Mouse (Mus musculus): Measurements from ENCODE around the gene Crtc3. TPM values are rescaled to one million over a fixed set of nuclear protein-coding genes. Genes with fewer than 3 reads are reported as not detected.

Crtc3 gene
- total RNA-seq, 2 experiments from 2014 or later: 20.5 to 24.9 TPM

DNA sequence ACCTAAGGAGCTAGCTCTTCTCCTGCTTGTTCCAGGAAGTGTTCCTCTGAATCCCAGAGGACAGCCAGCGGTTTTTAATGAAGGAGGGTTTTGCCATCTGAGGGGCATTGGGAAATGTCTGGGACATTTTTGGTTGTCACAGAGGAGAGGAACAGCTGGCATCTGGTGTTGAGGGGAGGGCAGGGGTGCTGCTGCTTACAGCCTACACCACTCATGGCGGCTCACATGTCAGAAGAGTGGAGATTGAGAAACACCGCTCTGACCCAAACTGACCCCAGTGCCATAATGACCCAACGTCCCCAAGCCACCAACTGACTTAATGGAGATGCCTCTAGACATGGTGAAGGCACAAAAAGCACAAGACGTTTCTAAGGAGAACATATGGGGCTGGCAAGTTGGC, 126.7 kb downstream of the Crtc3 start:
- no peak for DNase-seq (ENCODE audit: low spot score in 2 of 2)

DNA sequence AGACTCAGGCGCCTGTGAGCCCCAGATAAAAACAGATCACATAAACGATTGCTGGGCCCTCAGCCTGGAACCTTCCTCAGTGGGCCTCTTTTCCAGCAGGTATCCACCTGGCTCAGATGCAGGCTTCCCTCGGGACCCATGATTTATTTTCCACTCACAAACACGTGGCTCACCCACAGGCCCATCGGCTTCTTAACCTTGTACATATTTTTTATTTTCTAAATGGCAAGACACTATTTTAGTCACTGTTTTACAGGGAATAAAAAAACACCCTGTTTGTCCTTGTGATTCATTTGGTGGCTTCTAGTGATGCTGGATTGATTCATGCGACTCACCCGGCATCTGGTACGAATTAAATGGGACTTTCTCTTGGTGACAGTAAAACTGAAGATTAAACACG, 127.4 kb downstream of the Crtc3 start:
- peak in 1 of 2 experiments; percentile 34 for DNase-seq (ENCODE audit: low spot score in 2 of 2)

DNA sequence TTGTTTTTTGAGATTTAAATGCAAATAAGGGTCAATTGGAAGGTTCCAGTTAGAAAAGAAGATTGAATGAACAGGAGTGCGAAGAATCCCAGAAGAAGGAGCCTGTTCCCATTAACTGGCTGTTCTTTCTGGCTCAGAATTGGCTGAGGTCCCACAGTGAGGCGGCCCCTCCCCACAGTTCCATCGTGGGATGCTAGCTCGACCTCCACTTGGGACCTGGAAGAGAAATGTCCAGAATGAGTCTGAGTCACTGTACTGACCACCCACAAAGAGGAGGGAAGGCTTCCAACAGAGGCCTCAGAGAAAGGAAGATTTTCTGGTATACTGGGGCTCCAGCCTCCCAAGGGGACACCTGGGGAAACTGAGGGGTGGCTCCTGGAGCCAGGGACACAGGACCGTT, 130.1 kb downstream of the Crtc3 start:
- no peak for DNase-seq (ENCODE audit: low spot score in 2 of 2)

DNA sequence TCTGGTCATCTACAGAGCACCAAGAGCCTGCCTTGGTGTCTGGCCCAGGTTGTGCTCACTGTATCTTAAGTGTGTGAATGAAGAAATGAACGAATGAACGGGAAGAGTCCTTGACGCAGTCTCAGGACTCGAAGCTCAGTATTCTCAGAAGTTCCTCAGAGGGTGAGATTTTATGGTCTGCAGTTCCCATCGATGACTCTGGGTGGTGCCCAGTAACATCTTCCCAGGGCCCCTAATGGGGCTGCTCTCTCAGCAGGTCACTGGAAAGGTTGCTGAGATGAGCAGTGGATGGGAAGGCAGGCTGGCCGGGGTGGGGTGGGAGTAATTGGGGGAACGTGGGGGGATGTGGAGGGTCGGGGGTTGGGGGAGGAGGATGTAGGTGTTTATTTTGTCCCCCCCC, 130.6 kb downstream of the Crtc3 start:
- no peak for DNase-seq (ENCODE audit: low spot score in 2 of 2)

DNA sequence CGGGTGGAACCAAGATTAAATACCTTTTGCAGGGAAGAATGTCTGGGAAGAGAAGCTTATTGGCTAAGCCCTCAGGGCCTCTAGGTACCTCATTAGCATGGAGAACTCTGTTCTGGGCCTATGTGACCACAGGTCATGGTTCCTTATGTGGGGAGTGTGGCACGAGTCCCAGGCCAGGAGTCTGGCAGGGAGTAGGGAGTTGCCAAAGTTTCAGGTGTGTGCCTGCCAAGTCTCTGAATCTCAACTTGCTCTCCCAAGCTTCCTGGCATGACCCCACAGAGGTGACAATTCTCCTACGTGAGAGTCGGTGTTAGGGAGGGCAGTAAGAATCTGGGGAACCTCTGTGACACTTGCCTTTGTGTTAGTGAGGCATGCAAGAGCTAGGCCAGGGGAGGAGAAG, 131.5 kb downstream of the Crtc3 start:
- no peak for DNase-seq (ENCODE audit: low spot score in 2 of 2)

DNA sequence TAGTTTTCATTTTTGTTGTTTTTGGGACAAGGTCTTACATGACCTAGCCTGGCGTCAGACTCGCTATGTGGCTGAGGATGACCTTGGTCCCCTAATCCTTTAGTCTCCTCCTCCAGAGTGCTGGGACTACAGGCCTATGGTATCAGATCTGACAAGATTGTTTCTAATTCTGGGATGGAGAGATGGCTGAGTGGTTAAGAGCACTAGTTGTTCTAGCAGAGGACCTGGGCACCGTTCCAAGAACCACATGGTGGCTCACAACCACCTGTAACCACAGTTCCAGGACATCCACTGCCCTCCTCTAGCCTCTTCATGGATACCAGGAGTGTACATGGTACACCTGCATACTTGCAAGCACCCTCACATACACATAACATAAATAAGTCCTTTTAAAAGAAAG, 132.5 kb downstream of the Crtc3 start:
- DNase-seq (ENCODE audit: low spot score in 2 of 2): no peak

DNA sequence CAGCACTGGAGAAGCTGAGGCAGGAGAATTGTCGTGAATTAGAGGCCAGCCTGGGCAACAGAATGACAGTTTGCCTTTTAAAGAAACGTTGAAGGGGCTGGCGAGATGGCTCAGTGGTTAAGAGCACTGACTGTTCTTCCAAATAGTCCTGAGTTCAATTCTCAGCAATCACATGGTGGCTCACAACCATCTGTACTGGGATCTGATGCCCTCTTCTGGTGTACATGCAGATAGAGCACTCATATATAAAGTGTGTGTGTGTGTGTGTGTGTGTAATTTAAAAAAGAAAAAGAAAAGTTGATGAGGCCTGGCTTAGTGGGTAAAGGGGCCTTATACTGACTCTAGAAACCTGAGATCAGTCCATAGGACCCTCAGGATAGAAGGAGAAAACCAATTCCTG, 133.5 kb downstream of the Crtc3 start:
- no peak for DNase-seq (ENCODE audit: low spot score in 2 of 2)

DNA sequence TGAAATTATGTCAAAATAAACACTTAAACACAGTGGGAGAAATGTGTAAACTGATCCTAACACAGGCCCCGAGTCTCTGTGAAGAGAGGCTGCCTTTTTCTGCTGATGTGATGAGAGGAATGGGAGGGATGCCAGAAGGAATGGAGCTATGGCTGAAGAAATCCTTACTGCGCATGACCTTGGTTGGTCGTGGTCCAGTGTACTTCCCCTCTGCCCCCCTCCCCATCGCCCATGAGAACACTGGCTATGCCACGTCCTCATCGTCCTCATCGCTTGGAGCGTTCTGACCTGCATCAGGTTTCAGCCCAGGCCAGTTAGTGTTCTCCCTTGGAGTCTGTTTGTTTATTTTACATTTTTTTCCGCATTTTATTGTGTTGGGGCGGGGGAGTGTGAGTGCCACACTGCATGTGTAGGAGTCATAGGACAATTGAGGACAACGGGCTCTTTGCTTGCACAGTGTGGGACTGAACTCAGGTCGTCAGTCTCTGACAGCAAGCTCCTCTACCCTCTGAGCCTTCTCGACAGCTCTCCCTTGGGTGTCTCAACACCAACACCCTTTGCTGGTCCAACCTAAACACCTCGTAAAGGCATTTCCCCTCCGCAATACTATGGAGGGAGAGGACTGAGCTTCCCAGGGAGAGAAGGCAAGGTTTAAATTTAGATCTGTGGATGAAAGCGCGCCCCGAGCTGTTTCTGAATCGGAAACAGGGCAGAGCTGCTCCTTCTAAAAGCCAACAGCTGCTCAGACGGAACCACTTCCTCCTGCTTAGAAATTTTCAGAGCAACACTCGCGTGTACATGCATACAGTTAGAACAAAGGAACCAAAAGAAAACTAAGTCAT, 134.3 kb downstream of the Crtc3 start:
- DNase-seq (ENCODE audit: low spot score in 2 of 2): no peak

DNA sequence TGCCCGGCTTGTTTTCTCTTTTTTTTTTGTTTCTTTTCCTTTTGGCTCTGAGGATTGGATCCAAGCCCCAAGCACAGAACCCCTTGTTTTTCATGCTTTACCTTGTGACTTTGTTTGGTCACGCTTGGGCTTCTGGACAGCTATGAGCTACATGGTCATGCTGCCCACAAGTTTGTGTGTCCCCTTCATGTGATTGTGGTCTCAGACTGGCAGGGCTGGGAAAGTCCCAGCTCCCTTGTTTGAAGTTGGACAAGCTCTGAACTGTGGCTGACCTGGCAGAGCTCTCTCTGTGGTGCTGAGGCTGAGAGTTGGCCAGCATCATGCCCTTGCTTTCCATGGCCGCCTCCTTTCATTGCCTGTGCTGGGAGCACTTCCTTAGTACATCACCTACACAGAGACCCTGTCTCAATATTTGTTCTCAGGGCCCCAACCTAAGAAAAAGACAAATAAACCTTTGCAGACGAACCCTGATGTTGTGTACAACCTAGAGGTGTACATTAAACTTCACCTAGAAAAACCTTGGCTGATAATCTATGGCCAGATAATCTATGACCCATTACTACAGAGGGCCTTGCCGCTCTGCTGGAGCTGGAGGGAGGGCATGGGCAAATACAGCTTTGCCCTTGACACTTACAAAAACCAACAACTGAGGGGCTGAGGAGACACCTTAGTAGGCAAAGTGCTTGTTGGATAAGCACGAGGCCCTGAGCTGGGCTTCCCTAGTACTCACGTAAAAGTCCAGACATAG, 140.0 kb downstream of the Crtc3 start:
- no peak for DNase-seq (ENCODE audit: low spot score in 2 of 2)

DNA sequence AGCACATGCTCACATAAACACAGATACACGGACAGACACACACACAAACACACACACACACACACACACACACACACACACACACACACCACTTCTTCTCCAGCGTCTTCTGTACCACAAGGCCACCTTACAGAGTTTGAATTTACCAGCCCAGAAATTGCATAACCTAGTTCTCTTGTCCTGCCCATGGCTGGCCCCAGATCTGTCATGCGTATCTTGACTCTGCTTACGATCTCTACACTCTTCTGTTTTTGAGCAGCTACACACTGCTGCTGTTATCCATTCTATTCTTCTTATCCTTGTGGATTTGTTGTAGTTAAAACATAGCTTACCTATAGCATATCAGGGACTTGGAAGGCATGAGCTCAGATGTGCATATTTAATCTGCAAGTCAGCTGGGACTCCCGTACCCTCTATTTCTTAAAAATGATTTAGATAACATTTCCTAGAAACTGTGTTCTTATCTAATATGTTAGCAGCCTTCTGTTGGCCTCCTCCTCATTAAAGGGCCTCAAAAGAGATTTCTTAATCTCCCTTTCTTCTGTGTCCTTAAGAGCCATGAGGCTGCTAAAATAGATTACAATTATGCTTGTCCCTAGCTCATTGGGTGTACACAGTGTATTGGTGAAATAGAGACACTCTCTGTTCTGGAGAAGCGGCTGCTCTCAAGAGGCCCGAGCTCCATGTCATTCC, 146.4 kb downstream of the Crtc3 start:
- no peak for DNase-seq (ENCODE audit: low spot score in 2 of 2)

DNA sequence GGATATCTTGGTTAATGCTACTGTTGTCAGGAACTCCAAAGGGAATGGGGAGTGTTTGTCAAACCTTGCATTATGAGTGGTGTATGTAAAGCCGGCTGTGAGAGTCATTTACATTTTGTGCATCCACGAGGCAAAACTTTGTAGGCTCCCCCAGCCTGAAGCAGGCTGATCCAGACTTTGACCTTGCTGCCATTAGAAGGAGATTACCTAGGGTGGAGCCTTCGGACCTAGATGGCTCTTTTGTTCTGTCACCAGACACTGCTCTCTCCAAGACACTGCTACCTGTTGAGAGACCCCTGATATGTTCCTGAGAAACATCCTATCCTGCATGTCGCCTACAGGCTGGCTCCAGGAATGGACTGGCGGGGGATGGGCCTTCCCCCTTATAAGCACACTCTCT, 149.1 kb downstream of the Crtc3 start:
- no peak for DNase-seq (ENCODE audit: low spot score in 2 of 2)

Other genes with a start within 250 kb of the Crtc3 start
- 1 to 10 TPM in 1 of 2 experiments, under 1 TPM in 1; 0.86 to 2.2 TPM for gene Blm, start 153.8 kb downstream of the Crtc3 start, total RNA-seq (2021)
- 10 to 100 TPM; 73.6 to 79.1 TPM for gene Iqgap1, start 137.1 kb upstream of the Crtc3 start, total RNA-seq (2021)
- gene Zscan2, start 172.0 kb upstream of the Crtc3 start, total RNA-seq (2021): 1 to 10 TPM; 4.7 to 5.3 TPM
- 10 to 100 TPM; 12.6 to 15.6 TPM for gene Wdr73, start 212.4 kb upstream of the Crtc3 start, total RNA-seq (2021)
- 1 to 10 TPM; 2.6 to 3.3 TPM for gene Nmb, start 216.2 kb upstream of the Crtc3 start, total RNA-seq (2021)